Mouse (Mus musculus): Measurements from ENCODE around the gene Fsip1. TPM values are rescaled to one million over a fixed set of nuclear protein-coding genes. Genes with fewer than 3 reads are reported as not detected.

The Fsip1 gene
- total and polyA plus RNA-seq, 3 experiments = 0.17 to 0.49 (median 0.47) TPM

DNA sequence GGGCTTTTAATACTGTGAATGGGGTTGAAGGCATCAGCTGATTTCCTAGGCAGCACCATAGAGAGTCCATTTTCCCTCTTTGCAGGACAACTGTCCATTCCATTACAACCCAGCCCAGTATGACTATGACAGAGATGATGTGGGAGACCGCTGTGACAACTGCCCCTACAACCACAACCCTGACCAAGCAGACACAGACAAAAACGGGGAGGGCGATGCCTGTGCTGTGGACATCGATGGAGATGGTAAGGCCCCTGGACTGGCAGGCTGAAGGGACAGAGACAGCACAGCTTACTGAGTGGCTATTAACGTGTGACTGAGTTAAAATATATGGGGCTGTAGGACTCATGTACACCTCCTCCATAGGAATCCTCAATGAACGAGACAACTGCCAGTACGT, 136.0 kb downstream of the Fsip1 start:
- H3K4me1 ChIP-seq (ENCODE audit: control insufficient read depth in 1 of 2, insufficient read depth in 2 of 2) = peaks cover 3 to 15% of the 10 kb centered on the region in 2 experiments; a peak in 2 of 4 replicates
- in situ Hi-C loops (cut with MboI; ENCODE audit: low pct_ligation_motif_present, low pct_unique_long_range_greater_than_20kb, low sequenced_read_pairs) (loop anchor here (25.0 kb wide), 1 partner anchor 583 kb away; no protein-coding TSS in a partner anchor), dilution Hi-C loops (cut with MboI; ENCODE audit: extremely low pct_ligation_motif_present, extremely low pct_unique_long_range_greater_than_20kb, low sequenced_read_pairs) (no loop called here)
- H3K4me3 ChIP-seq (replicated peaks in 1 of 3; ENCODE audit: low read depth in 2 of 3, low read length in 2 of 3, poor library complexity in 1 of 3) = no peak overlapping the region
- no peaks in the 10 kb centered on the region for H3K79me2 ChIP-seq (replicated peaks; ENCODE audit: control insufficient read depth, extremely low read depth, insufficient read depth, poor library complexity, severe bottlenecking)
- no peak overlapping the region for H3K4me2 ChIP-seq (ENCODE audit: insufficient read depth, low read depth, poor library complexity, severe bottlenecking)
- no peaks in the 10 kb centered on the region for H3K27me3 ChIP-seq (replicated peaks)
- TF ChIP-seq POLR2AphosphoS2 (IDR thresholded peaks at IDR 0.05; ENCODE audit: low read depth, low read length) (no peak), ZMIZ1 (IDR thresholded peaks at IDR 0.05; ENCODE audit: low read depth, low read length) (no peak), MYC (IDR thresholded peaks at IDR 0.05; ENCODE audit: low read depth, low read length) (no peak), USF1 (IDR thresholded peaks at IDR 0.05; ENCODE audit: low read depth, low read length) (no peak), JUN (IDR thresholded peaks at IDR 0.05; ENCODE audit: insufficient read depth, low read depth, low read length) (no peak), E2F4 (IDR thresholded peaks at IDR 0.05; ENCODE audit: insufficient replicate concordance, low read depth, low read length) (no peak), CHD1 (IDR thresholded peaks at IDR 0.05; ENCODE audit: low read depth, low read length) (no peak), HCFC1 (IDR thresholded peaks at IDR 0.05; ENCODE audit: low read depth, low read length) (no peak), JUND (conservative IDR thresholded peaks at IDR 0.05; ENCODE audit: low read depth, low read length) (no peak), PAX5 (IDR thresholded peaks at IDR 0.05; ENCODE audit: low read length) (no peak), UBTF (IDR thresholded peaks at IDR 0.05; ENCODE audit: low read depth, low read length) (no peak), RCOR1 (conservative IDR thresholded peaks at IDR 0.05; ENCODE audit: low read depth, low read length) (no peak), USF2 (conservative IDR thresholded peaks at IDR 0.05; ENCODE audit: low read depth, low read length) (no peak), NRF1 (IDR thresholded peaks at IDR 0.05; ENCODE audit: low read depth, low read length) (no peak), MAFK (IDR thresholded peaks at IDR 0.05; ENCODE audit: insufficient replicate concordance, low read length) (no peak), ZKSCAN1 (IDR thresholded peaks at IDR 0.05; ENCODE audit: borderline replicate concordance, low read depth, low read length) (no peak), TBP (conservative IDR thresholded peaks at IDR 0.05; ENCODE audit: low read depth, low read length) (no peak)
- H3K36me3 ChIP-seq (replicated peaks in 1 of 2; ENCODE audit: control insufficient read depth in 1 of 2, insufficient read depth in 1 of 2, low read length in 1 of 2) = no peaks in the 10 kb centered on the region
- H3K9me3 ChIP-seq (replicated peaks; ENCODE audit: low read length) = peaks cover 5% of the 10 kb centered on the region
- DNase-seq (ENCODE audit: extremely low read depth) = no peak
- no peak overlapping the region for H3K27ac ChIP-seq (ENCODE audit: insufficient read depth, low read depth)
- no peak overlapping the region for H3K9ac ChIP-seq (ENCODE audit: insufficient read depth, low read depth)

DNA sequence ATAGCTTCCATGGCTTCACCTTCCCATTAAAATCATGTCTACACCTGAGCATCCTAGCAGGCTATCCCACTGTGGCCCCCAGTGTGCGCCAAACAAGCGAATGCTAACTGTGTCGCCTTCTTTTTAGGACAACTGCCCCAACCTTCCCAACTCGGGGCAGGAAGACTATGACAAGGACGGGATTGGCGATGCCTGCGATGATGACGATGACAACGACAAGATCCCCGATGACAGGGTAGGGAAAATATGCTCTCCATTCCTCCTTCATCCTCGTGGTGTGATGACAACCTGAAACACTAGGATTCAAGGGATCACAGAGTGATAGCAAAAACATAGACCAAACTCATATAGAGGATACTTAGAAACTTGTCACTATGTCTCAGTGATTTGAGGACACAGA, 136.7 kb downstream of the Fsip1 start:
- no peak for TF ChIP-seq MYC (IDR thresholded peaks at IDR 0.05; ENCODE audit: low read depth, low read length)
- no peak for TF ChIP-seq EP300 (IDR thresholded peaks at IDR 0.05; ENCODE audit: low read length)
- no peak for TF ChIP-seq TCF12 (IDR thresholded peaks at IDR 0.05; ENCODE audit: low read depth, low read length)
- TF ChIP-seq TBP (conservative IDR thresholded peaks at IDR 0.05; ENCODE audit: low read depth, low read length) = no peak
- TF ChIP-seq USF1 (IDR thresholded peaks at IDR 0.05; ENCODE audit: low read depth, low read length) = no peak
- no peak for TF ChIP-seq MAFK (IDR thresholded peaks at IDR 0.05; ENCODE audit: insufficient replicate concordance, low read length)
- no peak for TF ChIP-seq ETS1 (conservative IDR thresholded peaks at IDR 0.05; ENCODE audit: low read depth, low read length)
- dilution Hi-C loops (cut with MboI; ENCODE audit: extremely low pct_ligation_motif_present, extremely low pct_unique_long_range_greater_than_20kb, low sequenced_read_pairs) (no loop called here), in situ Hi-C loops (cut with MboI; ENCODE audit: low pct_ligation_motif_present, low pct_unique_long_range_greater_than_20kb, low sequenced_read_pairs) (loop anchor here (25.0 kb wide), 1 partner anchor 583 kb away; no protein-coding TSS in a partner anchor)
- no peak for DNase-seq (ENCODE audit: extremely low read depth)
- no peaks in the 10 kb centered on the region for H3K36me3 ChIP-seq (replicated peaks in 1 of 2; ENCODE audit: control insufficient read depth in 1 of 2, insufficient read depth in 1 of 2, low read length in 1 of 2)
- H3K4me3 ChIP-seq (replicated peaks in 1 of 3; ENCODE audit: low read depth in 2 of 3, low read length in 2 of 3, poor library complexity in 1 of 3) = no peak overlapping the region
- H3K4me2 ChIP-seq (ENCODE audit: insufficient read depth, low read depth, poor library complexity, severe bottlenecking) = no peak overlapping the region
- H3K79me2 ChIP-seq (replicated peaks; ENCODE audit: control insufficient read depth, extremely low read depth, insufficient read depth, poor library complexity, severe bottlenecking) = no peaks in the 10 kb centered on the region
- H3K9ac ChIP-seq (ENCODE audit: insufficient read depth, low read depth) = no peak overlapping the region
- H3K4me1 ChIP-seq (ENCODE audit: control insufficient read depth in 1 of 2, insufficient read depth in 2 of 2) = peaks cover 3 to 9% of the 10 kb centered on the region in 2 experiments; a peak in 2 of 4 replicates
- no peaks in the 10 kb centered on the region for H3K27me3 ChIP-seq (replicated peaks)
- no peak overlapping the region for H3K27ac ChIP-seq (ENCODE audit: insufficient read depth, low read depth)
- peaks cover 5% of the 10 kb centered on the region for H3K9me3 ChIP-seq (replicated peaks; ENCODE audit: low read length)

All from CH12.LX (cell line).